Mouse (Mus musculus): Measurements from ENCODE around the gene Hemgn.

Hemgn gene

GRCm38 (mm10) chr4:46413406-46413805, at the start of gene Hemgn:
Hemgn (minus strand) TSS chr4:46413506.
- DNase-seq = no peak

- no peak for DNase-seq
Observed at GRCm38 (mm10) chr4:46458411-46458810, 45.1 kb upstream of the Hemgn start.

- DNase-seq = no peak
Observed at GRCm38 (mm10) chr4:46457186-46457585, 43.9 kb upstream of the Hemgn start.

GRCm38 (mm10) chr4:46456762-46457161, 43.5 kb upstream of the Hemgn start:
- no peak for DNase-seq

GRCm38 (mm10) chr4:46454097-46454864, 41.0 kb upstream of the Hemgn start:
- DNase-seq = no peak

GRCm38 (mm10) chr4:46452855-46453719, 39.8 kb upstream of the Hemgn start:
- no peak for DNase-seq

- peak; percentile 45 to 47 for DNase-seq
Observed at GRCm38 (mm10) chr4:46452481-46452850, 39.2 kb upstream of the Hemgn start.

- peak; percentile 69 to 81 for DNase-seq
Observed at GRCm38 (mm10) chr4:46451758-46452480, 38.6 kb upstream of the Hemgn start.

GRCm38 (mm10) chr4:46451240-46451757, 38.0 kb upstream of the Hemgn start:
- peak; percentile 74 to 77 for DNase-seq

GRCm38 (mm10) chr4:46450519-46451131, 37.3 kb upstream of the Hemgn start, which contains the start of gene Anp32b:
Anp32b (plus strand) TSS chr4:46450902.
- DNase-seq = peak; percentile 91 to 93

- DNase-seq = no peak
Observed at GRCm38 (mm10) chr4:46450020-46450518, 36.8 kb upstream of the Hemgn start.

GRCm38 (mm10) chr4:46448886-46449285, 35.6 kb upstream of the Hemgn start:
- DNase-seq = peak; percentile 72 to 74

GRCm38 (mm10) chr4:46447461-46447860, 34.2 kb upstream of the Hemgn start:
- no peak for DNase-seq

- peak; percentile 74 to 75 for DNase-seq
Observed at GRCm38 (mm10) chr4:46445237-46445945, 32.1 kb upstream of the Hemgn start.

- DNase-seq = no peak
Observed at GRCm38 (mm10) chr4:46442501-46442900, 29.2 kb upstream of the Hemgn start.

GRCm38 (mm10) chr4:46432339-46433036, 19.2 kb upstream of the Hemgn start:
- DNase-seq = no peak

GRCm38 (mm10) chr4:46428903-46429499, 15.7 kb upstream of the Hemgn start:
- no peak for DNase-seq

GRCm38 (mm10) chr4:46422625-46423024, 9.3 kb upstream of the Hemgn start:
- DNase-seq = no peak

GRCm38 (mm10) chr4:46418851-46419250, 5.5 kb upstream of the Hemgn start:
- DNase-seq = no peak

GRCm38 (mm10) chr4:46417491-46417890, 4.2 kb upstream of the Hemgn start:
- peak in 1 of 2 experiments; percentile 4 for DNase-seq

Data from cerebellum, postnatal 36 days (tissue).